Mouse (Mus musculus) forebrain, embryonic 16.5 days (tissue): ENCODE results near the gene Akap5. TPM values are rescaled to one million over a fixed set of nuclear protein-coding genes. Genes with fewer than 3 reads are reported as not detected.

Experiments
- ATAC-seq: fragments of 200-750 bp; cut with Nextera tagmentation; 2 replicates; pipeline ENCODE4 v1.8.0; 2017; ENCODE audit warnings: mild to moderate bottlenecking, moderate library complexity
- H3K27ac ChIP-seq: fragments of 300-500 bp; sonication (generic); 2 replicates; pipeline ENCODE4 v1.5.1; 2014; ENCODE audit warnings: low read length, control low read depth
- H3K27me3 ChIP-seq: fragments of 300-500 bp; sonication (generic); replicated peaks from 2 replicates; pipeline ENCODE4 v1.6.1; 2014; ENCODE audit warnings: low read length; ENCODE audit not compliant: control insufficient read depth, insufficient read depth
- H3K36me3 ChIP-seq: fragments of 300-500 bp; sonication (generic); 2 replicates; pipeline ENCODE4 v1.6.1; 2014; ENCODE audit not compliant: control insufficient read depth, insufficient read depth
- H3K4me1 ChIP-seq: fragments of 300-500 bp; sonication (generic); replicated peaks from 2 replicates; pipeline ENCODE4 v1.6.1; 2014; ENCODE audit warnings: low read length; ENCODE audit not compliant: control insufficient read depth, insufficient read depth
- H3K4me2 ChIP-seq: fragments of 300-500 bp; sonication (generic); 2 replicates; pipeline ENCODE4 v1.6.1; 2014; ENCODE audit warnings: mild to moderate bottlenecking, low read length, control low read depth
- H3K4me3 ChIP-seq: fragments of 300-500 bp; sonication (generic); replicated peaks from 2 replicates; pipeline ENCODE4 v1.5.1; 2014; ENCODE audit warnings: mild to moderate bottlenecking, low read length, control low read depth
- H3K9ac ChIP-seq: fragments of 300-500 bp; sonication (generic); replicated peaks from 2 replicates; pipeline ENCODE4 v1.6.1; 2014; ENCODE audit warnings: low read depth, low read length, control low read depth
- H3K9me3 ChIP-seq: fragments of 300-500 bp; sonication (generic); 2 replicates; pipeline ENCODE4 v1.6.1; 2016; ENCODE audit warnings: low read length; ENCODE audit not compliant: control insufficient read depth
- WGBS: fragments of 180-500 bp; shearing (Covaris S2); extraction: QIAGEN DNeasy Blood & Tissue Kit; methylation state at CpG from one replicate; pipeline ENCODE4 v1.1.7; 2014; 5-methylcytosine and 5-hydroxymethylcytosine counted together
- polyA plus RNA-seq: library from polyadenylated mRNA; unstranded; fragments of >200 nt; fragmentation: Nextera tagmentation; extraction: Ambion mirVana; gene quantifications from 2 replicates; pipeline ENCODE4 v1.2.1, GENCODE M21; 2015

Akap5 gene
- polyA plus RNA-seq, result 8.2 and 10.3 TPM in 2 replicates

GRCm38 (mm10) chr12:76324679-76325431, at the start of gene Akap5:
TSS of gene Akap5 (plus strand) at chr12:76324891.
- WGBS, result 1% methylated on average over 40 of the region's 53 CpGs
- ATAC-seq, result peak; percentile 99
- H3K27me3 ChIP-seq, result no peaks in the 10 kb centered on the region
- peak within 1 kb of the TSS; percentile 96 for H3K4me2 ChIP-seq
- no peaks in the 10 kb centered on the region for H3K36me3 ChIP-seq
- H3K9me3 ChIP-seq, result no peaks in the 10 kb centered on the region
- H3K4me1 ChIP-seq, result peaks cover 12% of the 10 kb centered on the region
- peak within 1 kb of the TSS; percentile 69 for H3K4me3 ChIP-seq
- peak within 1 kb of the TSS; percentile 27; the same call in 1 of the 2 replicates for H3K27ac ChIP-seq
- peak within 1 kb of the TSS; percentile 85 for H3K9ac ChIP-seq

- no peak overlapping the region for H3K27ac ChIP-seq
- ATAC-seq, result no peak
- WGBS, result 84% methylated on average over 6 of the region's 6 CpGs
Observed at GRCm38 (mm10) chr12:76278209-76278608, 46.5 kb upstream of the Akap5 start.

GRCm38 (mm10) chr12:76280556-76280955, 44.1 kb upstream of the Akap5 start:
- peaks cover 8% of the 10 kb centered on the region for H3K4me1 ChIP-seq
- no peak overlapping the region for H3K9ac ChIP-seq
- 60% methylated on average over 9 of the region's 9 CpGs for WGBS
- H3K4me3 ChIP-seq, result no peak overlapping the region
- H3K4me2 ChIP-seq, result no peak overlapping the region
- no peaks in the 10 kb centered on the region for H3K36me3 ChIP-seq
- H3K27me3 ChIP-seq, result no peaks in the 10 kb centered on the region
- no peak overlapping the region for H3K27ac ChIP-seq
- ATAC-seq, result no peak
- no peaks in the 10 kb centered on the region for H3K9me3 ChIP-seq

More at GRCm38 (mm10) chr12:76278209-76278608, 46.5 kb upstream of the Akap5 start:
- no peak overlapping the region for H3K9ac ChIP-seq
- no peaks in the 10 kb centered on the region for H3K36me3 ChIP-seq
- no peaks in the 10 kb centered on the region for H3K9me3 ChIP-seq
- no peaks in the 10 kb centered on the region for H3K27me3 ChIP-seq
- H3K4me1 ChIP-seq, result peaks cover 8% of the 10 kb centered on the region
- no peak overlapping the region for H3K4me2 ChIP-seq
- no peak overlapping the region for H3K4me3 ChIP-seq

GRCm38 (mm10) chr12:76281111-76281660, 43.5 kb upstream of the Akap5 start:
- no peak overlapping the region for H3K4me2 ChIP-seq
- H3K36me3 ChIP-seq, result no peaks in the 10 kb centered on the region
- WGBS, result 90% methylated on average over 2 of the region's 2 CpGs
- H3K9ac ChIP-seq, result no peak overlapping the region
- no peak for ATAC-seq
- H3K4me3 ChIP-seq, result no peak overlapping the region
- H3K9me3 ChIP-seq, result no peaks in the 10 kb centered on the region
- H3K27me3 ChIP-seq, result no peaks in the 10 kb centered on the region
- H3K27ac ChIP-seq, result no peak overlapping the region
- peaks cover 8% of the 10 kb centered on the region for H3K4me1 ChIP-seq

DNA sequence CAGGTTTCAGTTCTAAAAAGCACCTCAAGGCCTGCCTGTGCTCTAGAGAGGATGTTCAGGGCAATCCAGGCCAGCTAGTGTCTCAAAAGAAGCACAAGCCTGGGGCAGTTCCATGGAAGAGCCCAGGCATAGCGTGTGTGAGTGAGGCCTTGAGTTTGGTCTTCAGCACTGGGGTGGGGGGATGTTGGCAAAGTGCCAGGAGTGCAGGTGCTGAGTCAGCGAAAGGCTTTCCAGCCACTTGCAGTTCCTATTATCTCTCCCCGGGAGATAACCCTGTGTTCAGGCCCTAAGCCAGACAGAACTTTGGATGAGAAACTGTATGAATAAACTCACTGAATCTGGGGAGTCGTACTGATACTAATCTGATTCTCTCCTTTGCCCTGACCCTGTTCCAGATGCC, 42.6 kb upstream of the Akap5 start:
- no peak overlapping the region for H3K9ac ChIP-seq
- H3K27ac ChIP-seq, result no peak overlapping the region
- peak; percentile 30 for ATAC-seq
- H3K27me3 ChIP-seq, result no peaks in the 10 kb centered on the region
- no peak overlapping the region for H3K4me2 ChIP-seq
- peaks cover 8% of the 10 kb centered on the region for H3K4me1 ChIP-seq
- H3K4me3 ChIP-seq, result no peak overlapping the region
- 29% methylated on average over 4 of the region's 4 CpGs for WGBS
- H3K36me3 ChIP-seq, result no peaks in the 10 kb centered on the region
- no peaks in the 10 kb centered on the region for H3K9me3 ChIP-seq

DNA sequence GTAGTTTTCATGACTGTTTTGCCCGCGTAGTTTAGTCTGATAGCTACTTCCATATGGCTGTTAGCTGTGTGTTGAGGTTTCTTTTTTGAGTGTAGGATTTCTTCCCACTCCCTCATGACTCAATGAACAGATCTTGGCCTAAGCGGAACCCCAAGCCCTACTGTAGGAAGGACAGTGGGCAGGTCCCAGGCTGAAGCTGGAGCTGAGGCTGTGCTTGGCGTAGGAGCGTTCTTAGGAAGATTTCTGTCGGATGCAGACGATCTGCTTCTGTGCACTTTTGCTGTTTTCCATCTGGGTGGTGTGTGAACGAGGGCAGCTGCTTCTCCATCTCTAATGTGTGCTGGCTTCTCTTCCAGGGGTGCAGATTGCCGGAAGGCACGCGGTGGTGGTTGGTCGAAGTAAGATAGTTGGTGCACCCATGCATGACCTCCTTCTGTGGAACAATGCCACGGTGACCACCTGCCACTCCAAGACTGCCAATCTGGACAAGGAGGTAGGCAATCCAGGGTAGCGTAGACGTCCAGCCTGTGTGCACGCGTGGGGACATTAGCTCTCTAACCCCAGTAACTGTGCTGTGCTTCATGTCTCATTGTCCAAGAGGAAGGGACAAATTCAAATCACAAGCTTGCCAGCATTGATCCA, 42.0 kb upstream of the Akap5 start:
- 81% methylated on average over 17 of the region's 17 CpGs for WGBS

DNA sequence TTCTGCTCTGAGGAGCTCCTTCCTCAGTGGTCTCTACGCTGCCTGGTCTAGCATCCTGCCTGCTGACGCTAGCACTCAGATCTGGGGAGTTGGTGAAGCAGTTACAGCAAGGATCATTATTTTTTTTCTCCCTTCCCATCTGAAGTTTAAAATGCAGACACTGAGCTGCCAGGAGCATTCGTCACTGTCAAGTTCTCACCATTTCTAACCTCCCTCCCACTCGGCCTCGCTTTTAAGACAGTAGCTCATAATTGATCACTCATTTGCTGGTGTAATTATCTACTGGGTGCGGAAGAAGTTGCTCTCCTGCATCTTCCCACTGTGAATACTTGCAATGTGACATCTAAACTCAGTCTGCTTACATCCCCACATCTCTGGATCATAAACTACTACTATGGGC, 39.3 kb upstream of the Akap5 start:
- no peak for ATAC-seq
- Histone ChIP-seq H3K36me3 (no peaks in the 10 kb centered on the region; the same call in 1 of the 2 replicates), H3K4me2 (no peak overlapping the region), H3K4me3 (no peak overlapping the region), H3K27ac (no peak overlapping the region), H3K27me3 (no peaks in the 10 kb centered on the region), H3K4me1 (peaks cover 16% of the 10 kb centered on the region), H3K9me3 (no peaks in the 10 kb centered on the region), H3K9ac (no peak overlapping the region)
- 84% methylated on average over 6 of the region's 6 CpGs for WGBS

More for the DNA sequence above, 42.0 kb upstream of the Akap5 start:
- H3K9me3 ChIP-seq, result no peaks in the 10 kb centered on the region
- no peak overlapping the region for H3K27ac ChIP-seq
- H3K4me3 ChIP-seq, result no peak overlapping the region
- no peak overlapping the region for H3K4me2 ChIP-seq
- H3K4me1 ChIP-seq, result peaks cover 13% of the 10 kb centered on the region
- no peak for ATAC-seq
- H3K9ac ChIP-seq, result no peak overlapping the region
- no peaks in the 10 kb centered on the region for H3K27me3 ChIP-seq
- H3K36me3 ChIP-seq, result no peaks in the 10 kb centered on the region

- H3K9ac ChIP-seq, result no peak overlapping the region
- peaks cover 2% of the 10 kb centered on the region; the same call in 1 of the 2 replicates for H3K36me3 ChIP-seq
- H3K4me2 ChIP-seq, result no peak overlapping the region
- peaks cover 12% of the 10 kb centered on the region for H3K4me1 ChIP-seq
- no peaks in the 10 kb centered on the region for H3K27me3 ChIP-seq
- 10% methylated on average over 8 of the region's 8 CpGs for WGBS
- no peak overlapping the region for H3K4me3 ChIP-seq
- no peaks in the 10 kb centered on the region for H3K9me3 ChIP-seq
- peak overlapping the region; percentile 86 for H3K27ac ChIP-seq
- peak; percentile 83 for ATAC-seq
Observed at GRCm38 (mm10) chr12:76287986-76288385, 36.7 kb upstream of the Akap5 start.

GRCm38 (mm10) chr12:76288494-76288893, 36.2 kb upstream of the Akap5 start:
- H3K36me3 ChIP-seq, result peaks cover 2% of the 10 kb centered on the region; the same call in 1 of the 2 replicates
- no peak overlapping the region for H3K4me3 ChIP-seq
- WGBS, result 24% methylated on average over 5 of the region's 5 CpGs
- no peak overlapping the region for H3K9ac ChIP-seq
- H3K4me2 ChIP-seq, result no peak overlapping the region
- no peaks in the 10 kb centered on the region for H3K27me3 ChIP-seq
- H3K4me1 ChIP-seq, result peaks cover 12% of the 10 kb centered on the region
- peak; percentile 68 for ATAC-seq
- H3K27ac ChIP-seq, result peak overlapping the region; percentile 76
- no peaks in the 10 kb centered on the region for H3K9me3 ChIP-seq
